Mouse (Mus musculus): ENCODE results near the gene Olfr1090.
A peak's percentile ranks its signal among the peaks of the same experiment; 100 is the strongest.

Olfr1090 gene

DNA sequence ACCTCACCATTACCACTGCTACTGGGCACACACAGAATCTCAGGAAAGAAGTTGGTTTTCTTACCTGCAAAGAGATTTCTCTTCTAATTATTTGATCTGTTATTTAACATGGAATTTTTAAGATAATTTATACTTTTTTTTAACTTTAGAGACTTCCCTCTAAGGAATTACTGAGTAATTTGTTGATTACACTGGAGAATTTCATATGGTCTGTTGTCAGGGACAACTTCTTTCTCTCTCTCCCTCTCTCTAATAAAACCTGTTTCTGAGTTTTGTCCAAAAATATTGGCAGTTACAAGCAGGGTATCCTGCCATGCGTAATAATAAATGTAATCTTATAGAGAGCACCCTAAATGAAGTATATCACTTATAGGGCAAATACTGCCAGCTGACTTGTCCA lies at the start of gene Olfr1090:
TSS of gene Olfr1090 (minus strand) at position 101 of the 400 bp plus-strand sequence.
- no peak for ATAC-seq (ENCODE audit: low TSS enrichment)

- ATAC-seq (ENCODE audit: low TSS enrichment) = no peak
These were observed 23.4 kb upstream of the Olfr1090 start, which contains the start of gene Olfr1093 for GRCm38 (mm10) chr2:86782179-86782578. Gene Olfr1093, plus strand, starts transcription at chr2:86782479.

- ATAC-seq (ENCODE audit: low TSS enrichment) = peak; percentile 59; the same call in 1 of the 2 replicates
These were observed 2.3 kb upstream of the Olfr1090 start for GRCm38 (mm10) chr2:86761050-86761449.

GRCm38 (mm10) chr2:86733601-86734000 lies 25.2 kb downstream of the Olfr1090 start, which contains the start of gene Olfr1089:
Gene Olfr1089, minus strand, starts transcription at chr2:86733701.
- ATAC-seq (ENCODE audit: low TSS enrichment) = no peak
